ENCODE assay signal across 8 mouse cellular contexts in the genomic region with DNA sequence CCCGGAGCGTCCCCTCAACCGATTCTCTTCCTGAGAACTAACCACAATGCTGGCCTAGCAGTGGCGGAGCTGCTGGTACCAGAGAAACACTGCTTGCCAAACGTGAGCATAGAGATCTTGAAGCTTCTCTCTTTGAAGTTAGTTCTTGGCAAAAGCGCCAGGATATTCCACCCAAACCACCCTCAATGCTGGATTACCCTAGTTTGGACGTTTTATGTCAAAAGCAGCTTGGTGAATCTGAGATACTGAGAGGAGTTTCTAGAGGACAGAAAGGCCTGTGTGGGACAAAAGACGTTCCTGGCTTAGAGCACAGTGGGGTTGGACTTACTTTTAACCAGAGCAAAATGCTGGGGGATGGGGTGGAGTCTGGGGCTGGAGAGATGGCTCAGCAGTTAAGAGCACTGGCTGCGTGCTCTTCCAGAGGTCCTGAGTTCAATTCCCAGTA. TPM values are rescaled to one million over a fixed set of nuclear protein-coding genes. Genes with fewer than 3 reads are reported as not detected.
DNase-seq lines count a peak whose midpoint lies in the region; ATAC-seq and TF ChIP-seq lines count a peak whose summit lies in the region.

No protein-coding gene starts in this region.

- ATAC-seq in embryonic facial prominence, embryonic 12.5 days (ENCODE audit: insufficient number of reproducible peaks, insufficient read depth, low FRiP score, low TSS enrichment) = no peak; the same call in 1 of the 2 replicates
- ATAC-seq in intestine, embryonic 15.5 days = no peak
- ATAC-seq in midbrain, embryonic 11.5 days (ENCODE audit: low FRiP score) = peak; percentile 18; the same call in 1 of the 2 replicates

- peak; percentile 90 for DNase-seq in heart, adult 11 months
- no peak for DNase-seq in heart, postnatal 4 days
- DNase-seq in midbrain, embryonic 11.5 days (ENCODE audit: low spot score, missing footprints) = no peak
- DNase-seq in urinary bladder, postnatal 10 days (ENCODE audit: low spot score) = no peak
- no peak for DNase-seq in cerebellum, adult 18-20 months

- H3K4me3 ChIP-seq in C2C12 (ENCODE audit: insufficient read depth, poor library complexity, severe bottlenecking) = peak overlapping the region; percentile 56
- H3K4me3 ChIP-seq in embryonic facial prominence, embryonic 12.5 days = peak overlapping the region; percentile 58
- peak overlapping the region; percentile 84 for H3K4me3 ChIP-seq in intestine, embryonic 15.5 days (replicated peaks)
- H3K4me3 ChIP-seq in midbrain, embryonic 11.5 days (ENCODE audit: low read depth, low read length) = peak overlapping the region; percentile 72

- peaks cover 26% of the 10 kb centered on the region for H3K79me2 ChIP-seq in C2C12 (ENCODE audit: control insufficient read depth, insufficient read depth)

- H3K4me1 ChIP-seq in embryonic facial prominence, embryonic 12.5 days = peaks cover 3% of the 10 kb centered on the region; the same call in 1 of the 2 replicates
- H3K4me1 ChIP-seq in intestine, embryonic 15.5 days (replicated peaks) = peaks cover 9% of the 10 kb centered on the region
- H3K4me1 ChIP-seq in midbrain, embryonic 11.5 days (ENCODE audit: control insufficient read depth, insufficient read depth, low read length) = peaks cover 4% of the 10 kb centered on the region; the same call in 1 of the 2 replicates

- peak overlapping the region; percentile 83 for H3K4me2 ChIP-seq in embryonic facial prominence, embryonic 12.5 days (replicated peaks)
- peak overlapping the region; percentile 88 for H3K4me2 ChIP-seq in intestine, embryonic 15.5 days (replicated peaks)
- H3K4me2 ChIP-seq in midbrain, embryonic 11.5 days = peak overlapping the region; percentile 61

- peak overlapping the region; percentile 64 for H3K9ac ChIP-seq in embryonic facial prominence, embryonic 12.5 days
- H3K9ac ChIP-seq in intestine, embryonic 15.5 days = peak overlapping the region; percentile 67
- H3K9ac ChIP-seq in midbrain, embryonic 11.5 days (ENCODE audit: low read length) = peak overlapping the region; percentile 84

- peaks cover 3% of the 10 kb centered on the region for H3K79me3 ChIP-seq in C2C12 (ENCODE audit: low read depth)

- no peaks in the 10 kb centered on the region for H3K9me3 ChIP-seq in embryonic facial prominence, embryonic 12.5 days
- H3K9me3 ChIP-seq in intestine, embryonic 15.5 days = no peaks in the 10 kb centered on the region
- H3K9me3 ChIP-seq in midbrain, embryonic 11.5 days (ENCODE audit: control insufficient read depth, low read length) = no peaks in the 10 kb centered on the region

- H3K27ac ChIP-seq in embryonic facial prominence, embryonic 12.5 days = peak overlapping the region; percentile 33
- H3K27ac ChIP-seq in intestine, embryonic 15.5 days = peak overlapping the region; percentile 75
- peak overlapping the region; percentile 55; the same call in 1 of the 2 replicates for H3K27ac ChIP-seq in midbrain, embryonic 11.5 days (ENCODE audit: low read depth, low read length)

- peak overlapping the region; percentile 66 for H3ac ChIP-seq in C2C12 (ENCODE audit: control insufficient read depth, insufficient read length, low read depth)

- no peak for TF ChIP-seq CTCF in C2C12 (IDR thresholded peaks at IDR 0.05; ENCODE audit: control insufficient read depth, insufficient read depth, insufficient read length)

- WGBS in embryonic facial prominence, embryonic 12.5 days = 4% methylated on average over 9 of the region's 9 CpGs
- WGBS in intestine, embryonic 15.5 days = 5% methylated on average over 9 of the region's 9 CpGs
- 3% methylated on average over 9 of the region's 9 CpGs for WGBS in midbrain, embryonic 11.5 days

- peaks cover under 1% of the 10 kb centered on the region for H3K36me3 ChIP-seq in C2C12 (ENCODE audit: control insufficient read depth, insufficient read depth)
- no peaks in the 10 kb centered on the region for H3K36me3 ChIP-seq in embryonic facial prominence, embryonic 12.5 days
- no peaks in the 10 kb centered on the region for H3K36me3 ChIP-seq in intestine, embryonic 15.5 days
- no peaks in the 10 kb centered on the region for H3K36me3 ChIP-seq in midbrain, embryonic 11.5 days (ENCODE audit: control insufficient read depth, insufficient read depth, low read length)

- H3K27me3 ChIP-seq in C2C12 (ENCODE audit: control insufficient read depth, insufficient read depth, insufficient read length) = no peaks in the 10 kb centered on the region
- no peaks in the 10 kb centered on the region for H3K27me3 ChIP-seq in embryonic facial prominence, embryonic 12.5 days
- H3K27me3 ChIP-seq in intestine, embryonic 15.5 days (replicated peaks) = no peaks in the 10 kb centered on the region
- H3K27me3 ChIP-seq in midbrain, embryonic 11.5 days (ENCODE audit: control insufficient read depth, insufficient read depth, low read length) = no peaks in the 10 kb centered on the region

TF ChIP-seq in C2C12, 6 proteins besides CTCF, POLR2A, EP300 and RAD21:
- no peak for TF ChIP-seq MYOD1 (IDR thresholded peaks at IDR 0.05; ENCODE audit: control insufficient read depth, insufficient read length, low read depth)
- TF ChIP-seq MAX (IDR thresholded peaks at IDR 0.05) = no peak
- TF ChIP-seq CEBPB (IDR thresholded peaks at IDR 0.05; ENCODE audit: low read depth) = no peak
- TF ChIP-seq MYOG (IDR thresholded peaks at IDR 0.05; ENCODE audit: control insufficient read depth, extremely low read depth, insufficient read length) = no peak
- no peak for TF ChIP-seq FOSL1 (IDR thresholded peaks at IDR 0.05; ENCODE audit: insufficient read depth, low read length, poor library complexity, severe bottlenecking)
- TF ChIP-seq USF1 (IDR thresholded peaks at IDR 0.05; ENCODE audit: low read depth) = no peak

RNA-seq across cellular contexts. Expression of a gene that starts 0.6 kb away (rescaled TPM):
- total RNA-seq in heart, postnatal 4 days (2021) = under 1 TPM; 0.50 to 0.55 TPM
- 1.3 TPM for polyA plus RNA-seq in C2C12 (2012; fragmentation: generic; extraction: Trizol)
- polyA plus RNA-seq in embryonic facial prominence, embryonic 12.5 days (2016; fragmentation: Nextera tagmentation; extraction: Ambion mirVana) = 0.83 and 1.2 TPM in 2 replicates
- 1.3 and 1.5 TPM in 2 replicates for polyA plus RNA-seq in intestine, embryonic 15.5 days (2015; fragmentation: Nextera tagmentation; extraction: Ambion mirVana)
- 1.1 TPM in 2 replicates for polyA plus RNA-seq in midbrain, embryonic 11.5 days (2014; fragmentation: Nextera tagmentation; extraction: Ambion mirVana)

RNA-seq across cellular contexts. Expression of a gene that starts 39.0 kb away (rescaled TPM):
- 1 to 10 TPM; 4.7 to 6.3 TPM for total RNA-seq in heart, postnatal 4 days (2021)
- polyA plus RNA-seq in C2C12 (2012; fragmentation: generic; extraction: Trizol) = 4.7 TPM
- polyA plus RNA-seq in embryonic facial prominence, embryonic 12.5 days (2016; fragmentation: Nextera tagmentation; extraction: Ambion mirVana) = 13.3 and 16.3 TPM in 2 replicates
- polyA plus RNA-seq in intestine, embryonic 15.5 days (2015; fragmentation: Nextera tagmentation; extraction: Ambion mirVana) = 5.9 and 6.7 TPM in 2 replicates
- polyA plus RNA-seq in midbrain, embryonic 11.5 days (2014; fragmentation: Nextera tagmentation; extraction: Ambion mirVana) = 18.3 and 19.7 TPM in 2 replicates

RNA-seq across cellular contexts. Expression of a gene that starts 57.0 kb away (rescaled TPM):
- 1 to 10 TPM; 3.8 to 3.9 TPM for total RNA-seq in heart, postnatal 4 days (2021)
- 3.4 TPM for polyA plus RNA-seq in C2C12 (2012; fragmentation: generic; extraction: Trizol)
- polyA plus RNA-seq in embryonic facial prominence, embryonic 12.5 days (2016; fragmentation: Nextera tagmentation; extraction: Ambion mirVana) = 4.2 and 4.8 TPM in 2 replicates
- polyA plus RNA-seq in intestine, embryonic 15.5 days (2015; fragmentation: Nextera tagmentation; extraction: Ambion mirVana) = 8.7 and 8.8 TPM in 2 replicates
- 1.3 and 1.8 TPM in 2 replicates for polyA plus RNA-seq in midbrain, embryonic 11.5 days (2014; fragmentation: Nextera tagmentation; extraction: Ambion mirVana)
